Mouse (Mus musculus) hindlimb bud, embryonic 11.5 days (tissue): ENCODE measurements around the gene Cavin2.

ENCODE experiments used
- DNase-seq: peaks from one replicate; pipeline ENCODE4 v3.0.0-alpha.2; 2012; ENCODE audit warnings: low read depth, low spot score; ENCODE audit errors: extremely low spot score

Gene Cavin2

GRCm38 (mm10) chr1:51307056-51307455, 18.1 kb downstream of the Cavin2 start:
- DNase-seq, result no peak

- DNase-seq, result no peak
These were observed 26.6 kb downstream of the Cavin2 start for GRCm38 (mm10) chr1:51315476-51315875.

GRCm38 (mm10) chr1:51323506-51323905, 34.6 kb downstream of the Cavin2 start:
- no peak for DNase-seq

GRCm38 (mm10) chr1:51328541-51328940, 39.6 kb downstream of the Cavin2 start:
- no peak for DNase-seq

GRCm38 (mm10) chr1:51332986-51333385, 44.1 kb downstream of the Cavin2 start:
- no peak for DNase-seq

GRCm38 (mm10) chr1:51333557-51334285, 44.8 kb downstream of the Cavin2 start:
- peak; percentile 91 for DNase-seq

GRCm38 (mm10) chr1:51334289-51334688, 45.4 kb downstream of the Cavin2 start:
- DNase-seq, result no peak

GRCm38 (mm10) chr1:51335081-51335480, 46.2 kb downstream of the Cavin2 start:
- no peak for DNase-seq

- no peak for DNase-seq
These were observed 55.2 kb downstream of the Cavin2 start for GRCm38 (mm10) chr1:51344160-51344559.

- DNase-seq, result no peak
These were observed 58.7 kb downstream of the Cavin2 start for GRCm38 (mm10) chr1:51347596-51347995.

- DNase-seq, result no peak
These were observed 59.7 kb downstream of the Cavin2 start for GRCm38 (mm10) chr1:51348631-51349030.

- DNase-seq, result no peak
These were observed 60.5 kb downstream of the Cavin2 start for GRCm38 (mm10) chr1:51349291-51349967.
